Mouse (Mus musculus): ENCODE measurements at regions not wholly inside any gene's neighbourhood (a gene's known extent, or its start where the extent isn't known, plus 50 kb on each side); places are given as distances from the start of the nearest gene placed in this dataset.
A peak's percentile ranks its signal among the peaks of the same experiment; 100 is the strongest.
"Not testable (repeated sequence)": the region's sequence is repeated elsewhere in the genome, so short reads cannot be mapped to it uniquely, and the experiment has no call there.

- DNase-seq (ENCODE audit: inconsistent age in 2 of 2, low spot score in 1 of 2): no peak
Measured at GRCm38 (mm10) chr11:8773862-8774261, 109.5 kb upstream of the Tns3 start.

- no peak for DNase-seq (ENCODE audit: inconsistent age in 2 of 2, low spot score in 1 of 2)
Measured at GRCm38 (mm10) chr11:8773260-8773659, 108.9 kb upstream of the Tns3 start.

- DNase-seq (ENCODE audit: inconsistent age in 2 of 2, low spot score in 1 of 2): no peak
Measured at GRCm38 (mm10) chr11:8772541-8772940, 108.2 kb upstream of the Tns3 start.

- not testable (repeated sequence) for DNase-seq (ENCODE audit: inconsistent age in 2 of 2, low spot score in 1 of 2)
Measured at GRCm38 (mm10) chr11:8768706-8769105, 104.4 kb upstream of the Tns3 start.

GRCm38 (mm10) chr11:8765541-8765885 is 101.2 kb upstream of the Tns3 start:
- DNase-seq (ENCODE audit: inconsistent age in 2 of 2, low spot score in 1 of 2): no peak

- no peak for DNase-seq (ENCODE audit: inconsistent age in 2 of 2, low spot score in 1 of 2)
Measured at GRCm38 (mm10) chr11:8764861-8765540, 100.7 kb upstream of the Tns3 start.

- DNase-seq (ENCODE audit: inconsistent age in 2 of 2, low spot score in 1 of 2): no peak
Measured at GRCm38 (mm10) chr11:8763448-8763847, 99.1 kb upstream of the Tns3 start.

GRCm38 (mm10) chr11:8762133-8762532 is 97.8 kb upstream of the Tns3 start:
- DNase-seq (ENCODE audit: inconsistent age in 2 of 2, low spot score in 1 of 2): no peak

- DNase-seq (ENCODE audit: inconsistent age in 2 of 2, low spot score in 1 of 2): peak in 1 of 2 experiments; percentile 43
Measured at GRCm38 (mm10) chr11:8761626-8762025, 97.3 kb upstream of the Tns3 start.

- peak in 1 of 2 experiments; percentile 25 for DNase-seq (ENCODE audit: inconsistent age in 2 of 2, low spot score in 1 of 2)
Measured at GRCm38 (mm10) chr11:8759858-8760257, 95.5 kb upstream of the Tns3 start.

- DNase-seq (ENCODE audit: inconsistent age in 2 of 2, low spot score in 1 of 2): not testable (repeated sequence)
Measured at GRCm38 (mm10) chr11:8754508-8754907, 90.2 kb upstream of the Tns3 start.

- DNase-seq (ENCODE audit: inconsistent age in 2 of 2, low spot score in 1 of 2): not testable (repeated sequence)
Measured at GRCm38 (mm10) chr11:8735784-8736183, 71.4 kb upstream of the Tns3 start.

GRCm38 (mm10) chr11:8727007-8727406 is 62.7 kb upstream of the Tns3 start:
- DNase-seq (ENCODE audit: inconsistent age in 2 of 2, low spot score in 1 of 2): peak in 1 of 2 experiments; percentile 9

GRCm38 (mm10) chr11:8725505-8725904 is 61.2 kb upstream of the Tns3 start:
- DNase-seq (ENCODE audit: inconsistent age in 2 of 2, low spot score in 1 of 2): no peak

- DNase-seq (ENCODE audit: inconsistent age in 2 of 2, low spot score in 1 of 2): peak in 1 of 2 experiments; percentile 56
Measured at GRCm38 (mm10) chr11:8723102-8723640, 58.8 kb upstream of the Tns3 start.

GRCm38 (mm10) chr11:8719211-8719966 is 55.1 kb upstream of the Tns3 start:
- DNase-seq (ENCODE audit: inconsistent age in 2 of 2, low spot score in 1 of 2): peak in 1 of 2 experiments; percentile 11

- DNase-seq (ENCODE audit: inconsistent age in 2 of 2, low spot score in 1 of 2): no peak
Measured at GRCm38 (mm10) chr11:8717774-8718173, 53.4 kb upstream of the Tns3 start.

- DNase-seq (ENCODE audit: inconsistent age in 2 of 2, low spot score in 1 of 2): no peak
Measured at GRCm38 (mm10) chr11:8716858-8717257, 52.5 kb upstream of the Tns3 start.

- DNase-seq (ENCODE audit: inconsistent age in 2 of 2, low spot score in 1 of 2): no peak
Measured at GRCm38 (mm10) chr11:8715775-8716174, 51.4 kb upstream of the Tns3 start.

All from adrenal gland, adult (tissue).